In the genomic region with DNA sequence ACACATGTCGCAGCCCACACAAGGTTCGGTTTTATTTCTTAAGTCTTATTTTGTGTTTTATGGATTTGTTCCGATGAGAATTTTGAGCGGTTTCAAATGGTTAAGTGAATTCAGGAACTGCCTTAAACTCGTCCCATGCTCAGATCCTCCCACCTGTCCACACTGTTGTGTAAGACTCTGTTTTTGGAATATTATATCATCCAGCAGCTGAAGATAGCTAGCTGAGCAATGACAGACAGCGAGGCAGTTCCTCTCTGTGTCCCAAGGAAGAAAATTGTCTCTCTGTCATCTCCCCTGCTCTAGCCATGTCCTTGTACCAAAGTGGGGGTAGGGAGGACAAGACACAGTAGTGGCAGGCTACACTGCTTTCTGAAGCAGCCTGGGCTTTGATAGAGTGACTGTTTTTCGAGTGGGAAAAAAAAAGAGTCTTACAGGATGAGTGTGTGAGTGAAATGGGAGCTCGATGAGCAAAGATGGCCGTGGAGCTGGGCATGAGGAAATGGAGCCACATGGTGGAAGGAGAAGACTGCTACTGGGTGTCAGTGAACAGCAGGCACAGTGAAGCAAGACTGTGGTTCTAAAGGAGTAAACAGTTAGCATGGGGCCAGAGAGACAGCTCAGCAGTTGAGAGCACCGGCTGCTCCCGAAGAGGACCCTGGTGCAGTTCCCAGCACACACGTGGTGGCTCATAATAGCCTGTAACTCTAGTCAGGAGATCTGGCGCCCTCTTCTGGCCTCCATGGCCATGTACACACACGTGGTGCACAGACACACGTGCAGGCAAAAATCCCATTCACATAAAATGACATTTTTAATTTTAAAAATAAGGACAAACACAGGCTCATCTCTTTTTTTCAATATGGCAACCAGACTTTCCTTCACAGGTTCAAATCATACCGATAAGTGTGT, we compare ENCODE assay signal across 12 mouse cellular contexts. TPM values are rescaled to one million over a fixed set of nuclear protein-coding genes. Genes with fewer than 3 reads are reported as not detected.
A peak's percentile ranks its signal among the peaks of the same experiment; 100 is the strongest.
DNase-seq lines count a peak whose midpoint lies in the region; ATAC-seq and TF ChIP-seq lines count a peak whose summit lies in the region.
"Had no signal": no experiment of that assay in that cellular context is flagged by ENCODE, and none has a peak within 500 bp of the region (broad histone marks: within the 10 kb centered on the region; RNA-seq: fewer than 3 reads in every experiment).

No protein-coding gene starts in this region.

- H3K27me3 ChIP-seq in lung, postnatal 0 days (replicated peaks; ENCODE audit: insufficient read depth, low read length) = no peaks in the 10 kb centered on the region
- H3K27me3 ChIP-seq in thymus, adult 2 months (ENCODE audit: control insufficient read depth, insufficient read depth, low read length) = no peaks in the 10 kb centered on the region
- H3K27me3 ChIP-seq: limb, embryonic 15.5 days had no signal

- ATAC-seq in lung, postnatal 0 days = no peak

- H3K9me3 ChIP-seq in lung, postnatal 0 days (ENCODE audit: low read length) = no peaks in the 10 kb centered on the region
- H3K9me3 ChIP-seq: limb, embryonic 15.5 days had no signal

- no peak overlapping the region for H3K4me2 ChIP-seq in lung, postnatal 0 days (replicated peaks; ENCODE audit: low read depth, low read length)
- H3K4me2 ChIP-seq: limb, embryonic 15.5 days had no signal

- no peak overlapping the region for H3K4me3 ChIP-seq in lung, postnatal 0 days (ENCODE audit: low read depth, low read length)
- no peak overlapping the region for H3K4me3 ChIP-seq in brown adipose tissue, adult 24 weeks (ENCODE audit: insufficient read depth, low read depth, low read length)
- no peak overlapping the region for H3K4me3 ChIP-seq in thymus, adult 2 months (ENCODE audit: control insufficient read depth, insufficient read depth, low read length)
- H3K4me3 ChIP-seq: limb, embryonic 15.5 days had no signal

- TF ChIP-seq EP300 in lung, postnatal 0 days (IDR thresholded peaks at IDR 0.05) = no peak

- no peak overlapping the region for H3K27ac ChIP-seq in lung, postnatal 0 days (ENCODE audit: low read length)
- peak overlapping the region; percentile 67 for H3K27ac ChIP-seq in brown adipose tissue, adult 24 weeks (replicated peaks; ENCODE audit: low read depth, low read length)
- H3K27ac ChIP-seq in thymus, adult 2 months (ENCODE audit: control insufficient read depth, insufficient read depth, low read length) = no peak overlapping the region
- H3K27ac ChIP-seq: limb, embryonic 15.5 days had no signal

- no peaks in the 10 kb centered on the region for H3K36me3 ChIP-seq in lung, postnatal 0 days (ENCODE audit: insufficient read depth, low read length)
- H3K36me3 ChIP-seq in thymus, adult 2 months (ENCODE audit: control insufficient read depth, insufficient read depth, low read length) = no peaks in the 10 kb centered on the region; the same call in 1 of the 2 replicates
- H3K36me3 ChIP-seq: limb, embryonic 15.5 days had no signal

- H3K4me1 ChIP-seq in lung, postnatal 0 days (ENCODE audit: insufficient read depth, low read depth, low read length) = no peaks in the 10 kb centered on the region
- H3K4me1 ChIP-seq in brown adipose tissue, adult 24 weeks (ENCODE audit: control insufficient read depth, insufficient read depth, insufficient read length, low read length) = no peaks in the 10 kb centered on the region
- H3K4me1 ChIP-seq in thymus, adult 2 months (replicated peaks; ENCODE audit: control insufficient read depth, insufficient read depth, low read length) = peaks cover 19% of the 10 kb centered on the region
- H3K4me1 ChIP-seq: limb, embryonic 15.5 days had no signal

- peak; percentile 31 to 62 for DNase-seq in heart, adult 18-20 months
- DNase-seq in heart, adult 8-10 months (ENCODE audit: low spot score) = no peak
- no peak for DNase-seq in lung, postnatal 0 days (ENCODE audit: low spot score)
- DNase-seq in lung, postnatal 14 days = no peak
- peak; percentile 55 for DNase-seq in skeletal muscle tissue, adult 2 months (ENCODE audit: low read depth, low spot score)
- no peak for DNase-seq in thymus, adult 2 months
- no peak for DNase-seq in urinary bladder, adult 2 months (ENCODE audit: low spot score)
- DNase-seq: adrenal gland, postnatal 36 days; heart, postnatal 4 days; kidney, adult 8-10 months had no signal

- 91% methylated on average over 16 of the region's 16 CpGs for WGBS in lung, postnatal 0 days
- WGBS in thymus, adult 2 months = 95% methylated on average over 16 of the region's 16 CpGs

- no peak overlapping the region for H3K9ac ChIP-seq in lung, postnatal 0 days (replicated peaks; ENCODE audit: low read depth)
- H3K9ac ChIP-seq: limb, embryonic 15.5 days had no signal

- TF ChIP-seq POLR2A in thymus, adult 2 months (IDR thresholded peaks at IDR 0.05; ENCODE audit: control insufficient read depth, extremely low read depth, insufficient read depth, low read length, poor library complexity) = no peak

- TF ChIP-seq CTCF in lung, postnatal 0 days (IDR thresholded peaks at IDR 0.05) = peak; percentile 26
- no peak for TF ChIP-seq CTCF in thymus, adult 2 months (IDR thresholded peaks at IDR 0.05; ENCODE audit: borderline replicate concordance, control insufficient read depth, extremely low read depth, insufficient read depth, low read length, poor library complexity)

RNA-seq across cellular contexts. Expression of gene Taok3, which starts 27.5 kb away (rescaled TPM):
- total RNA-seq in heart, adult 18-20 months (2021) = 1 to 10 TPM; 5.8 to 7.8 TPM
- 1 to 10 TPM; 6.1 to 8.4 (median 6.3) TPM for total RNA-seq in heart, adult 8-10 months (2022)
- polyA plus RNA-seq in lung, postnatal 0 days (2015; fragmentation: Nextera tagmentation; extraction: Ambion mirVana) = 55.5 and 67.3 TPM in 2 replicates
- 5.6 and 6.3 TPM in 2 replicates for polyA plus RNA-seq in brown adipose tissue, adult 24 weeks (2012; ENCODE audit: insufficient read depth, insufficient read length, missing spikeins)
- polyA plus RNA-seq in thymus, adult 2 months (2012; rRNA removed) = 43.5 and 50.8 TPM in 2 replicates
- 18.1 and 21.7 TPM in 2 replicates for polyA plus RNA-seq in urinary bladder, adult 2 months (2012; rRNA removed)

RNA-seq across cellular contexts. Expression of gene Suds3, which starts 31.5 kb away (rescaled TPM):
- 10 to 100 TPM; 84.8 to 92.0 TPM for total RNA-seq in heart, adult 18-20 months (2021)
- total RNA-seq in heart, adult 8-10 months (2022) = 100 to 1,000 TPM in 1 of 4 experiments, 10 to 100 TPM in 3; 75.9 to 101 (median 94.1) TPM
- 47.1 and 57.8 TPM in 2 replicates for polyA plus RNA-seq in lung, postnatal 0 days (2015; fragmentation: Nextera tagmentation; extraction: Ambion mirVana)
- 87.1 and 89.6 TPM in 2 replicates for polyA plus RNA-seq in brown adipose tissue, adult 24 weeks (2012; ENCODE audit: insufficient read depth, insufficient read length, missing spikeins)
- 108 and 113 TPM in 2 replicates for polyA plus RNA-seq in thymus, adult 2 months (2012; rRNA removed)
- polyA plus RNA-seq in urinary bladder, adult 2 months (2012; rRNA removed) = 69.9 and 73.2 TPM in 2 replicates

Comparison
In these comparisons a context has a peak if more than half of its experiments do, and no peak if none do; other contexts are left out.
1. DNase-seq: peak in heart, adult 18-20 months (2 of 2) and skeletal muscle tissue, adult 2 months (single experiment); none in heart, adult 8-10 months (single experiment), lung, postnatal 0 days (single experiment), lung, postnatal 14 days (single experiment), thymus, adult 2 months (single experiment) and urinary bladder, adult 2 months (single experiment).